Mouse (Mus musculus) stomach, postnatal 0 days (tissue): ENCODE data around the gene Cth.

Experiments
- CTCF ChIP-seq: IDR thresholded peaks from 2 replicates; pipeline ENCODE4 v1.5.1; 2016; ENCODE audit warnings: antibody characterized with exemption, low read depth, mild to moderate bottlenecking, moderate library complexity
- EP300 ChIP-seq: optimal IDR thresholded peaks from 2 replicates; pipeline ENCODE3; 2016; ENCODE audit warnings: antibody characterized with exemption

DNA sequence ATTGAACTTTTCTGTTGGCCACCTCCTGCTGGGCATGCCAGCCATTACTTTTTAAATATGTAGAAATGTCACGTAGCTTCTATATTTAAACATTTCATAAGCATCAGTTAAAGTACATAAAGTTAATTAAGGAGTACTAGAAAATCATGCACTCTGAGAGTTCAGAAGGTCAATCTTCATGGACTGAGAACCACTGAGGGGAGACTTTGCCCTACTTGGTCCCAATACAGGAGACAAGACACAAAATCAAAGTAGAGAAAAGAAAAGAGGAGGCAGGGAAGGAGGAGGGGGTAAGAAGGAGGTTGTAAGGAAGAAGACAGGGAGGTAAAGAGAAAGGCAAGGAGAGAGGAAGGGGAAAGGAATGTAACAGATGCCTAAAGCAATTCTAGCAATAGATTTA is 24.9 kb downstream of the Cth start:
- TF ChIP-seq EP300 (no peak), CTCF (no peak)
